Mouse (Mus musculus): ENCODE measurements around the gene Myo19. TPM values are rescaled to one million over a fixed set of nuclear protein-coding genes. Genes with fewer than 3 reads are reported as not detected.

Myo19 gene
- total RNA-seq, 2 experiments from 2014 or later = 10.5 to 10.9 TPM

Small RNA genes within 50 kb of the gene (microRNA-seq; reads per million reads assigned to microRNA genes)
- gene Gm23564 = 0 reads per million in 2 experiments

Other genes with a start within 250 kb of the Myo19 start
- gene Mrm1, start 60.6 kb upstream of the Myo19 start, total RNA-seq (2021) = 10 to 100 TPM; 16.1 to 22.0 TPM
- 10 to 100 TPM; 89.9 to 97.0 TPM for gene Dhrs11, start 51.2 kb upstream of the Myo19 start, total RNA-seq (2021)
- gene Ggnbp2, start 9.3 kb upstream of the Myo19 start, total RNA-seq (2021) = 10 to 100 TPM; 54.5 to 62.1 TPM
- gene Pigw, start 137 bp downstream of the Myo19 start, total RNA-seq (2021) = 1 to 10 TPM; 5.5 to 6.7 TPM
- 1 to 10 TPM; 9.5 TPM for gene Znhit3, start 36.2 kb downstream of the Myo19 start, total RNA-seq (2021)
- gene Car4, start 77.6 kb downstream of the Myo19 start, total RNA-seq (2021) = 10 to 100 TPM; 46.9 to 55.9 TPM